Mouse (Mus musculus) neural tube, embryonic 14.5 days (tissue): ENCODE data around the gene Plxnc1. TPM values are rescaled to one million over a fixed set of nuclear protein-coding genes. Genes with fewer than 3 reads are reported as not detected.

Experiments used
- ATAC-seq: fragments of 200-750 bp; cut with Nextera tagmentation; 2 replicates; pipeline ENCODE4 v1.8.0; 2017; ENCODE audit warnings: low read depth, mild to moderate bottlenecking, moderate TSS enrichment, moderate library complexity
- H3K27ac ChIP-seq: fragments of 300-500 bp; sonication (generic); 2 replicates; pipeline ENCODE4 v1.5.1; 2014; ENCODE audit warnings: low read depth, mild to moderate bottlenecking, control low read depth, low read length, moderate library complexity, mixed read lengths
- H3K27me3 ChIP-seq: fragments of 300-500 bp; sonication (generic); 2 replicates; pipeline ENCODE4 v1.6.1; 2014; ENCODE audit warnings: low read length; ENCODE audit not compliant: control insufficient read depth, insufficient read depth
- H3K36me3 ChIP-seq: fragments of 300-500 bp; sonication (generic); 2 replicates; pipeline ENCODE4 v1.6.1; 2014; ENCODE audit warnings: low read length, mixed read lengths; ENCODE audit not compliant: control insufficient read depth, insufficient read depth
- H3K4me1 ChIP-seq: fragments of 300-500 bp; sonication (generic); 2 replicates; pipeline ENCODE4 v1.6.1; 2014; ENCODE audit warnings: low read length; ENCODE audit not compliant: control insufficient read depth, insufficient read depth
- H3K4me2 ChIP-seq: fragments of 300-500 bp; sonication (generic); 2 replicates; pipeline ENCODE4 v1.6.1; 2014; ENCODE audit warnings: mild to moderate bottlenecking, low read depth, low read length, control low read depth
- H3K4me3 ChIP-seq: fragments of 300-500 bp; sonication (generic); 2 replicates; pipeline ENCODE4 v1.5.1; 2014; ENCODE audit warnings: low read depth, low read length, control low read depth, mixed read lengths
- H3K9ac ChIP-seq: fragments of 300-500 bp; sonication (generic); replicated peaks from 2 replicates; pipeline ENCODE4 v1.6.1; 2014; ENCODE audit warnings: low read depth, mild to moderate bottlenecking, control low read depth, low read length, mixed read lengths
- H3K9me3 ChIP-seq: fragments of 300-500 bp; sonication (generic); 2 replicates; pipeline ENCODE4 v1.6.1; 2016; ENCODE audit warnings: low read length; ENCODE audit not compliant: control insufficient read depth
- WGBS: fragments of 180-500 bp; shearing (Covaris S2); extraction: QIAGEN DNeasy Blood & Tissue Kit; methylation state at CpG from one replicate; pipeline ENCODE4 v1.1.7; 2014; 5-methylcytosine and 5-hydroxymethylcytosine counted together
- polyA plus RNA-seq: library from polyadenylated mRNA; unstranded; fragments of >200 nt; fragmentation: Nextera tagmentation; extraction: Ambion mirVana; gene quantifications from 2 replicates; pipeline ENCODE4 v1.2.1, GENCODE M21; 2014

Plxnc1 gene
- polyA plus RNA-seq, 1 experiment from 2014 or later, result 15.7 TPM

- WGBS, result 55% methylated on average over 4 of the region's 4 CpGs
- no peak for ATAC-seq
Measured at GRCm38 (mm10) chr10:94889735-94890134, 54.9 kb downstream of the Plxnc1 start.

DNA sequence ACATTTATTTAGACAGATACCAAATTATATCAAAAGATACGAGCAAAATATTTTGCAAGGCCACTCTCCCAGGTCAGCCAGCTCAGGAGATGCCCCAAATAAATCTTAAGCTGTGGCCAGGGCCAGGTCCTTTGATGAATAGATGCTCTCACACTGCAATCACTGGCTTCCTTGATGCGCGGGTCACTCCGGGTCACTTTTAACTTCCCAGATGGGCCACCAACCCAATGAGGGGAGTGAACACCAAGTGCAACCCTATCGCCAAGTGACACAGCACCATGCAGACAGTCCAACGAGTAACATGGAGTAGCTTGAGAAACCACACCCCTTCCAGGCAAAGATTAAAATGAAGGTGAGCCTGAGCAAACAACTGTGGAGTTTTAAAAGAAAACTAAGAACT is 61.4 kb downstream of the Plxnc1 start:
- 83% methylated on average over 6 of the region's 6 CpGs for WGBS
- no peaks in the 10 kb centered on the region for H3K27me3 ChIP-seq
- H3K4me2 ChIP-seq, result no peak overlapping the region
- no peak overlapping the region for H3K27ac ChIP-seq
- no peaks in the 10 kb centered on the region for H3K9me3 ChIP-seq
- H3K4me3 ChIP-seq, result no peak overlapping the region
- H3K9ac ChIP-seq, result no peak overlapping the region
- no peaks in the 10 kb centered on the region for H3K36me3 ChIP-seq
- ATAC-seq, result no peak
- H3K4me1 ChIP-seq, result no peaks in the 10 kb centered on the region

More at GRCm38 (mm10) chr10:94889735-94890134, 54.9 kb downstream of the Plxnc1 start:
- no peaks in the 10 kb centered on the region for H3K27me3 ChIP-seq
- no peak overlapping the region for H3K4me3 ChIP-seq
- no peaks in the 10 kb centered on the region for H3K36me3 ChIP-seq
- H3K9ac ChIP-seq, result no peak overlapping the region
- H3K27ac ChIP-seq, result no peak overlapping the region
- H3K4me2 ChIP-seq, result no peak overlapping the region
- H3K4me1 ChIP-seq, result no peaks in the 10 kb centered on the region
- no peaks in the 10 kb centered on the region for H3K9me3 ChIP-seq

- no peaks in the 10 kb centered on the region for H3K9me3 ChIP-seq
- WGBS, result 96% methylated on average over 5 of the region's 5 CpGs
- no peak overlapping the region for H3K27ac ChIP-seq
- no peak overlapping the region for H3K4me2 ChIP-seq
- 0 out of 2 replicates have a peak, but pooled peaks cover 3% of the 10 kb centered on the region for H3K36me3 ChIP-seq
- H3K4me1 ChIP-seq, result peaks cover 7% of the 10 kb centered on the region; the same call in 1 of the 2 replicates
- H3K27me3 ChIP-seq, result no peaks in the 10 kb centered on the region
- H3K9ac ChIP-seq, result no peak overlapping the region
- H3K4me3 ChIP-seq, result no peak overlapping the region
- no peak for ATAC-seq
Measured at GRCm38 (mm10) chr10:94871506-94871905, 73.1 kb downstream of the Plxnc1 start.

DNA sequence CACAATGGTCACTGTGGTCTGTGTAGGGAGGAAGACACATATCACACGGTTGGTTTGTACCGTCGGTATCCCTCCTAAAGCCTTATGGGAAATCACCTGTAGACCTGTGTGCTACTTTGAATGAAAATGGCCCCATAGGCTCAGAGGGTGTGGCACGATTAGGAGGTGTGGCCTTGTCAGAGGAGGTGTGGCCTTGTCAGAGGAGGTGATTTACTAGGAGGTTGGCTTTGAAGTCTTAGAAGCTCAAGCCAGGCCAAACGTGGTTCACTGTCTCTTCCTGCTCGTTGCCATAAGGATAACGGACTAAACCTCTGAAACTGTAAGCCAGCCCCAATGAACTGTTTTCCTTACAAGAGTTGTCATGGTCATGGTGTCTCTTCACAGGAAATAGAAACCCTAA is 73.5 kb downstream of the Plxnc1 start:
- WGBS, result 91% methylated on average over 7 of the region's 7 CpGs
- ATAC-seq, result no peak
- no peaks in the 10 kb centered on the region for H3K9me3 ChIP-seq
- peaks cover 7% of the 10 kb centered on the region; the same call in 1 of the 2 replicates for H3K4me1 ChIP-seq
- no peak overlapping the region for H3K9ac ChIP-seq
- H3K36me3 ChIP-seq, result 0 out of 2 replicates have a peak, but pooled peaks cover 3% of the 10 kb centered on the region
- H3K4me3 ChIP-seq, result no peak overlapping the region
- H3K27me3 ChIP-seq, result no peaks in the 10 kb centered on the region
- H3K27ac ChIP-seq, result no peak overlapping the region
- no peak overlapping the region for H3K4me2 ChIP-seq

GRCm38 (mm10) chr10:94866995-94867856 is 77.4 kb downstream of the Plxnc1 start:
- peak; percentile 85 for ATAC-seq
- H3K4me2 ChIP-seq, result no peak overlapping the region
- WGBS, result 52% methylated on average over 12 of the region's 12 CpGs
- no peak overlapping the region for H3K4me3 ChIP-seq
- no peak overlapping the region for H3K9ac ChIP-seq
- no peaks in the 10 kb centered on the region for H3K9me3 ChIP-seq
- 0 out of 2 replicates have a peak, but pooled peaks cover 3% of the 10 kb centered on the region for H3K36me3 ChIP-seq
- peaks cover 7% of the 10 kb centered on the region; the same call in 1 of the 2 replicates for H3K4me1 ChIP-seq
- H3K27me3 ChIP-seq, result no peaks in the 10 kb centered on the region
- H3K27ac ChIP-seq, result 0 out of 2 replicates have a peak overlapping the region, but pooled peaks have one; percentile 24

DNA sequence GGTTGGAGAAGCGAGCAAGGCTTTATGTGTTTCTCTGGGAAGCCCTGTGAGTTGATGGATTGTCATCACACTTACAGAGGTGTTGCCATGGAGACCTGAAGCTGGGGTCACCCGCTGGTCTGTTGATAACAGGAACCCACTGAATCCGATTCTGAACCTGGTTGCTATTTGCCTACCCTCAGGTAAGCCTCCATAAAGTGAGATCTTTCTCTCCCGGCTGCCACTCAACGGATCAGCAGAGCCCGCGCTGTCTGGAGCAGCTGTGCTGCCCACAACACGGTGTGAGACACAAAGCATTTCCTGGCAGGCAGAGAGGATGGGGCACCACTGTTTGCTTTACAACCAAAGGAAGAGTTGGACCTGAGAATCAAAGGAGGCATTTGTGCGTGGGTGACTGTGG is 79.4 kb downstream of the Plxnc1 start:
- H3K9me3 ChIP-seq, result no peaks in the 10 kb centered on the region
- no peak overlapping the region for H3K4me2 ChIP-seq
- H3K36me3 ChIP-seq, result no peaks in the 10 kb centered on the region
- H3K4me3 ChIP-seq, result no peak overlapping the region
- 50% methylated on average over 9 of the region's 9 CpGs for WGBS
- no peaks in the 10 kb centered on the region for H3K27me3 ChIP-seq
- no peak overlapping the region for H3K9ac ChIP-seq
- no peak overlapping the region for H3K27ac ChIP-seq
- H3K4me1 ChIP-seq, result peaks cover 7% of the 10 kb centered on the region; the same call in 1 of the 2 replicates
- no peak for ATAC-seq

GRCm38 (mm10) chr10:94864199-94864928 is 80.3 kb downstream of the Plxnc1 start:
- H3K9ac ChIP-seq, result no peak overlapping the region
- H3K36me3 ChIP-seq, result no peaks in the 10 kb centered on the region
- no peaks in the 10 kb centered on the region for H3K9me3 ChIP-seq
- WGBS, result 85% methylated on average over 9 of the region's 9 CpGs
- no peaks in the 10 kb centered on the region for H3K27me3 ChIP-seq
- no peak overlapping the region for H3K4me2 ChIP-seq
- H3K4me3 ChIP-seq, result no peak overlapping the region
- no peak overlapping the region for H3K27ac ChIP-seq
- ATAC-seq, result no peak
- peaks cover 7% of the 10 kb centered on the region; the same call in 1 of the 2 replicates for H3K4me1 ChIP-seq

DNA sequence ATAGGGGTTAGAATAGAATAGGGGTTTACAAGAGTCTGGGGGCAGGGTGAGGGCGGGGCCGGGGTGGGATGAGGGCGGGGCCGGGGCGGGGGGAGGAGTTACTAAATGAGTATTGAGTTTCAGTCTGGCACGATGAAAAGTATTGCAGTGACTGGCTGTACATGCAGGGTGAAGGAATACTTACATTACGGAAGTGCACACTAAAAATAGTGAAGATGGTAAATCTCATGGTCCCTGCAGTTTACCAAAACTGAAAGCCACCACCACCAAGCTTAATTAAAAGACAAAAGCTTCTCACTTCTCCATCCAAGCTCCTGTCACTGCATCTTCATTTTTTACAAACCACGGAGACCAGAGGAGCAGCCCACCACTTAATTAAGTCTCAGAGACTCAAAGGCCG is 81.4 kb downstream of the Plxnc1 start:
- ATAC-seq, result no peak
- Histone ChIP-seq H3K36me3 (no peaks in the 10 kb centered on the region), H3K27me3 (no peaks in the 10 kb centered on the region), H3K9me3 (no peaks in the 10 kb centered on the region), H3K4me3 (no peak overlapping the region), H3K9ac (no peak overlapping the region), H3K4me2 (no peak overlapping the region), H3K4me1 (peaks cover 7% of the 10 kb centered on the region; the same call in 1 of the 2 replicates), H3K27ac (no peak overlapping the region)
- WGBS, result 81% methylated on average over 9 of the region's 9 CpGs

- Histone ChIP-seq H3K36me3 (no peaks in the 10 kb centered on the region), H3K27me3 (no peaks in the 10 kb centered on the region), H3K4me1 (no peaks in the 10 kb centered on the region), H3K27ac (no peak overlapping the region), H3K9me3 (no peaks in the 10 kb centered on the region), H3K4me3 (no peak overlapping the region), H3K4me2 (no peak overlapping the region), H3K9ac (no peak overlapping the region)
- ATAC-seq, result no peak
- 93% methylated on average over 4 of the region's 4 CpGs for WGBS
Measured at GRCm38 (mm10) chr10:94860870-94861269, 83.8 kb downstream of the Plxnc1 start.
